ENCODE assay signal across 9 mouse cellular contexts in genomic region chr13:46349664-46350063, GRCm38 (mm10).
DNase-seq lines count a peak whose midpoint lies in the region; TF ChIP-seq lines count a peak whose summit lies in the region.
"Had no signal": no experiment of that assay in that cellular context is flagged by ENCODE, and none has a peak within 500 bp of the region (broad histone marks: within the 10 kb centered on the region; RNA-seq: fewer than 3 reads in every experiment).

No protein-coding gene starts in this region.

- no peaks in the 10 kb centered on the region for H3K27me3 ChIP-seq in cerebellum, adult 2 months (ENCODE audit: control insufficient read depth, insufficient read depth, low read length)
- H3K27me3 ChIP-seq: liver, embryonic 13.5 days had no signal

- TF ChIP-seq CTCF in cerebellum, adult 2 months (IDR thresholded peaks at IDR 0.05; ENCODE audit: borderline replicate concordance, insufficient read depth, low read depth, low read length) = no peak

- no peak for DNase-seq in cerebellum, adult 2 months
- DNase-seq in cerebellum, postnatal 36 days = no peak
- DNase-seq in kidney, postnatal 10 days = peak; percentile 32
- DNase-seq in kidney, postnatal 25 days = no peak
- peak; percentile 10 for DNase-seq in right cerebral cortex, adult 18-20 months
- DNase-seq in right cerebral cortex, adult 2 months (ENCODE audit: low spot score in 2 of 2) = no peak
- DNase-seq in left cerebral cortex, adult 8-10 months (ENCODE audit: low spot score in 2 of 2) = no peak
- DNase-seq in spleen, postnatal 14 days (ENCODE audit: low spot score in 2 of 2) = no peak
- DNase-seq: liver, embryonic 13.5 days had no signal

- no peak for TF ChIP-seq POLR2A in cerebellum, adult 2 months (IDR thresholded peaks at IDR 0.05; ENCODE audit: borderline replicate concordance, insufficient read depth, low read length)

- peaks cover 6% of the 10 kb centered on the region; the same call in 1 of the 2 replicates for H3K4me1 ChIP-seq in cerebellum, adult 2 months (ENCODE audit: control insufficient read depth, insufficient read depth, low read length)

- H3K27ac ChIP-seq in cerebellum, adult 2 months (ENCODE audit: insufficient read depth, low read length) = 0 out of 2 replicates have a peak overlapping the region, but pooled peaks have one; percentile 0
- H3K27ac ChIP-seq: liver, embryonic 13.5 days had no signal

- WGBS in cerebellum, adult 2 months = 18% methylated on average over 3 of the region's 3 CpGs

- H3K4me3 ChIP-seq in cerebellum, adult 2 months (replicated peaks; ENCODE audit: insufficient read depth, low read depth, low read length) = no peak overlapping the region
- H3K4me3 ChIP-seq: liver, embryonic 13.5 days had no signal

Comparison
In these comparisons a context has a peak if more than half of its experiments do, and no peak if none do; other contexts are left out.
1. DNase-seq: peak in kidney, postnatal 10 days (single experiment) and right cerebral cortex, adult 18-20 months (single experiment); none in cerebellum, adult 2 months (0 of 2), cerebellum, postnatal 36 days (0 of 2), kidney, postnatal 25 days (0 of 2), right cerebral cortex, adult 2 months (0 of 2), left cerebral cortex, adult 8-10 months (0 of 2) and spleen, postnatal 14 days (0 of 2).